Mouse (Mus musculus) CD4-positive, CD25-positive, alpha-beta regulatory T cell, adult 4 months (primary cell): Measurements from ENCODE around the gene Uqcc3. TPM values are rescaled to one million over a fixed set of nuclear protein-coding genes. Genes with fewer than 3 reads are reported as not detected.
"Not testable (repeated sequence)": the region's sequence is repeated elsewhere in the genome, so short reads cannot be mapped to it uniquely, and the experiment has no call there.

Experiments used
- ATAC-seq: one replicate; pipeline ENCODE4 v1.8.0; 2017
- polyA plus RNA-seq, 2 experiments: library from polyadenylated mRNA; unstranded; fragments of 100-300 nt; shearing (Covaris generic); gene quantifications; one replicate each; pipeline ENCODE4 v1.2.1; 2017

Uqcc3 gene
- polyA plus RNA-seq, 2 experiments from 2014 or later: 80.7 to 88.3 TPM

DNA sequence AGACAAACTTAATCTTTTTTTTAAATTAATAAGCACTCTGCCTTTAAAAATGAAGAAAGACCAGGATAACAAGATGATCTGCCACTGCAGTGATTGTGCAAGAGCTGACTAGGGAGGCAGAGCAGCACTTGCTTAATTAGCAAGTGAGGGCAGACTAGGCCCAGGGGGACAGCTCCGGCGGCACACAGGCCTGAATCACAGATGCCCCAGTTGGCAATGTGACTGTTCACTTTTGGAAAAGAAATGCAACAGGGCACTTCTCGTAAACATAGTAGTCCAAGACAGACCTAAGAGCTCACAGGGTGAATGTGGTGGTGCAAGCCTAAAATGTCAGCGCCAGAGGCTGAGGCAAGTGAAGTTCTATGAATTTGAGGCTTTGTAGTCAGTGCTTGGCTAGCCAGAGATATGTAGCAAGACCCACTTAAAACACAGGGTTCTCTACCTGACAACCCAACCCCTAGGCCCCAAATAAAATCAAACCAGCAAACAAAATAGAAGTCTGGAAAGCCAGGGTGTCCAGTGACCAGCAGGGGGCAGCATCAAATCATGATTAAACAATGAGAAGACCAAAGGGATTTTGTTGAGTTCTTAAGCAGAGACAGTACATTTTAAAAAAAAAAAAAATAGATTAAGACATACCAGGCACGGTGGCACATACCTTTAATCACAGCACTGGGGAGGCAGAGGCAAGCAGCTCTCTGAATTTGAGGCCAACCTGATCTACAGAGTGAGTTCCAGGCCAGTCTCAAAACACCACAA, 36.2 kb downstream of the Uqcc3 start:
- peak; percentile 49 for ATAC-seq

DNA sequence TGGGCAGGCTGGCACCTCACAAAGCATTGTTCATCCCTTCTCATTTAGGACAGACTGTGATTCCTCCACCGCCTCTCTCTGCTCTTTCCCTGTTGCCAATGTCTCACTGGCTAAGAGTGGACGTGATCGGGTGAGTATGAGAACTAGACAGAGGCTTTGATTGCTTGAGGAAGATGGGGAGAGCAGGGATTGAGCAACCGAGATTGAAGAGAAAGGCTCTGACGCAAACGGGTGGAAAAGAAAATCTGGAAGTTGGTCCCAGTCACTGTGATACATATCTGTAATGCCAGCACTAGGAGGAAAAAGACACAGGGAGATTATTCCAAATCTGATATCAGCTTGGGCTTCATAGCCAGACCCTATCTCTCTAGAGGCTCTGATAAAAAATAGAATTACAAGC, 37.8 kb downstream of the Uqcc3 start:
- no peak for ATAC-seq

DNA sequence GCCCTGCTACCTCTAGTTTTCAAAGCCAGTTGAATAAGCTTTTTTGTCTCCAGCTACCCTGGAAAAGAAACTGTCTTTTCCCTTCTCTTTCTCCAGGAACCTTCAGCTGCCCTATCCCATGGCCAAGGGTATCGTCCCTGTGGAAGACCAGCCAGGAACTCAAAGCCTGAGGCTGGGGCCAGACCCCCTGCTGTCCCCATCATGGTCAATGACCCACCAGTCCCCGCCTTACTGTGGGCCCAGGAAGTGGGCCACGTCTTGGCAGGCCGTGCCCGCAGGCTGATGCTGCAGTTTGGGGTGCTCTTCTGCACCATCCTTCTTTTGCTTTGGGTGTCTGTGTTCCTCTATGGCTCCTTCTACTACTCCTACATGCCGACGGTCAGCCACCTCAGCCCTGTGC, 39.7 kb downstream of the Uqcc3 start:
- ATAC-seq: no peak

DNA sequence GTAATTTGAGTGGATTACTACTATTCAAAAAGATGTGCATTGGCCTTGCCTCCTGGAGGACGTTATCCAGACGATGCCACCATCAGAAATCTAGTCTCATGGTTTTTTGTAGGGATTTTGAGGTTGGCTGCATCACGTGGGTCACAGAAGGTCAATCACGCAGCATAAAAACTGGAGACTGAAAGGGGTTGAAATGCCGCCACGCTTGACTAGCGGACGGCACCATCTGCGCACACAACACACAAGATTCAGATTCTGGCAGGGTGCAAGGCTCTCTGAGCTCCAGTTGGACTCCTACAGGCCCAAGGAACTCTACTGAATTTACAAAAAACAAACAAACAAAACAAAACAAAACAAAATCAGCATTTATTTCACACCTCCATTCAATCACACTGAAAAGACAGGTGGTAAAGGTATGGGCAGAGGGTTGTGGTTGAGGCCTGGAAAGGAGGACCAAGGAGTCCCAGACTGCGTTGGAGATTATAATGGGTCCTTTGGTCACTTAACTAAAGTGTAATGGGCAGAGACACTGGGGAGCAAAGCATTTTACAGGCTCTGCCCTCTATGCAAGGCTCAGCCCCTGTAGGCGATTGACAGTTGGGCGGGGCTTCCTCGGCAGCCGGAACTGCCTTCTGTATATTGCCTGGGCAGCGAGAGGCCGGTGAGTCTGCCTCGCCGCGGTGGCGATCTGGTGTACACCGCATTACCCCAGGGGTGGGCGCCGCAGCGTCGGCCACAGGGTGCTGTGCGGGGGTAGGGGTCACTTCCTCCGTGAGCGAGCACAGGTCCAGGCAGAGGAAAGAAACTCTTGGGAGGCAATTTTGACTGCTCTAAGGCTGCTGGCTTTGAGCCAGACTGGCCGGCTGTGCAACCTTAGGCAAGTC, 40.6 kb downstream of the Uqcc3 start:
- peak; percentile 17 for ATAC-seq

DNA sequence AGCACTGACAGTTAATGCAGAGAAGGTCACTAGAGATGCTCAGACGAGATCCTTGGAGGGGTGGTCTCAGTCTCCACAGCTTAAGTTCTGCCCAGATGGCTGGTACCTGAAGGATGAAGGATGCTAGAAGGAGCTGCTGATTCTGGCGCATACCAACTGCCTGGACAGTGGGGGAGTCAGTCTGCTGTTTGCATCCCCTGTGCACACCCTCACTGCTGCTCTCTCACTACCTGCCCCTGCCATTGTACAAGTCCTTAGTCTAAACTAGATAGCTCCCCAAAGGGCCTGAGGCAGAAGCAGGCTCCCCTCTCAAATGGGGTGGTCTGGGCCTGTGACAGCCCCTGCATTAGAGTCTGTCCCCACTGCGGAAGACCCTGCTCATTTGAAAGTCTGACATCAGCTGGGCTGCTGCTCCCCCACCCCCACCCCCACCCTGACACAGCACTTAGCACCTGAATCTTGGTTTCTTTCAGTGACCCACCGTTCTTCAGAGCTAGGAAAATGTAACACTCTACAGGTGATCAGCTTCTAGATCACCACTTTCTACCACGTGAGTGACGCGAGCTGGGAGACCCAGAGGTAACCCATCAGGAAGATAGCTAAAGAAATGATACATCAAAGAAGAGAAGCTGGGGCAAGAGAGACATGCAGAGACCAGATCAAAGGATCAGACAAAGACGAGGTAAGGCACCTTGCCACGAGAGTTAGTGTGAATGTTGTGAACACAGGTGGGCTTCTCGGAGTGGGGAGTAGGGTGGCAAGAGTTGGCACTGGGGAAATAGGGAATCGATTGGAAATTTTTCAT, 41.4 kb downstream of the Uqcc3 start, which contains the start of gene Gng3:
Gene Gng3, minus strand, starts transcription at position 92 of the 805 bp plus-strand sequence.
- ATAC-seq: no peak

DNA sequence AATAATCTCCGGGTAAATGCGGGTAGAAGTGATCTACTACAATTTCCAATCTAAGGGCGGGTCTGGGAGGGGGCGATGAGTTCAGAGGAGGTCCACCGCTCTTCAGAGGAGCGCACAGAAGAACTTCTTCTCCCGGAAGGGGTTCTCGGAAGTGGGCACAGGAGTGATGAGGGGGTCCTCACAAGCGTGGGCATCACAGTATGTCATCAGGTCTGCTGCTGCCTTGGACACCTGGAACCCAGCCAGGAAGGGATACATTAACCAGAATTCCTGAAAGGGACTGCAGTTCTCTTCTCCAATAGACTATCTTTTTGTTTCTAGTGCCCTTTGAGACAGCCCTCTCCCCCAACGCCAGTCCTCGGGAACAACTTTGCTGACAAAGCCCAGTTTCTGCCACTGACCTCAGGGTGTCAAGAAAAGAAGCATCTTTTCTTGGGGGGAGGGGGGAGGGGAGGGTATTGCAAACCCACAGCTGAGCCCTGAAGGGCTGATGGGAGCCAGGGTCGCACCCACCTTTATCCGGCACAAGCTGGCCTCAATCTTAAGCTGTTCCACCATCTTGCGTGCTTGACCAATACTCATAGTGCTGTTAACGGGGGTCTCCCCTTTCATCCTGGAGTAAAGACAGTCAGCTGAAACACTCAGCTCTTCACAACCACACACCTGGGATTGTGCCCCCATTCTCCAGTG, 42.5 kb downstream of the Uqcc3 start:
- peak; percentile 14 for ATAC-seq

DNA sequence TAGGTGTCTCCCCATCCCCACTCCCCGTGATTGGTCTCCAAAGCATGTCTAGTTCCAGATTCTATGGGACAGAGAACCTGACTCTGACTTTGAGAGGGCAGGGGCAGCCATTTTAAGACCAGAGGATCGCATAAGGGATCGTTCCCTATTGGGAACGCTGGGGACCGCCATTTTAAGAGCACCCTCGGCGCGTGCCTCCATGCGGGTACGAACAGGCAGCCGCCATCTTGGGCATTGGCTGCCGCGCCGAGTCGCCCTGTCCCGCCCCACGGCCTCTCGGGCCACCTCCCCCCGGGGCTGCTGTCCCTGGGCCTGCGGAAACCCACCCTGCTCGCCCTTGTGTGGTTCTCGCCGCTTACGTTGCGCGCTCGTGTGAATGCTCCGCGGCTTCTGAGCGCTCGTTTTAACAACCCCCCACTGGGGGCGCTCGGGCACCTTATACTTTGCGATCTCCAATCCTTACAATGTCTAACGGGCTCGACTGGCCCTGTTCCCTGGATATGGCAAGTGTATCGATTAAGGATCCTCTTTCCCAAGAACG, 43.4 kb downstream of the Uqcc3 start, which contains the start of gene Bscl2:
Gene Bscl2, plus strand, starts transcription at position 217 of the 541 bp plus-strand sequence.
- ATAC-seq: peak; percentile 79

DNA sequence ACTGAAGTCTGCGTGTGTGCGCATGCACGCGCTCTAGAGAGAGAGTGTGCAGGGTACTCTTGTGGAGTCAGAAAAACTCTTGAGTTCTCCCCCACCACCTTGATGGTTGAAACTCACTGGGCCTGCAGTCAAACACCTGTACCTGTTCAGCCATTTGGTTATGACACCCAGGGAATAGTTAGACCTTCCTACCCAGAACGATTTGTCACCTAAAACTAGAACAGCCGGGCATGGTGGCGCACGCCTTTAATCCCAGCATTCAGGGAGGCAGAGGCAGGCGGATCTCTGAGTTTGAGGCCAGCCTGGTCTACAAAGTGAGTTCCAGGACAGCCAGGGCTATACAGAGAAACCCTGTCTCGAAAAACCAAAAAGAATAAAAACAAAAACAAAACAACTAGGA, 44.4 kb downstream of the Uqcc3 start:
- ATAC-seq: not testable (repeated sequence)

DNA sequence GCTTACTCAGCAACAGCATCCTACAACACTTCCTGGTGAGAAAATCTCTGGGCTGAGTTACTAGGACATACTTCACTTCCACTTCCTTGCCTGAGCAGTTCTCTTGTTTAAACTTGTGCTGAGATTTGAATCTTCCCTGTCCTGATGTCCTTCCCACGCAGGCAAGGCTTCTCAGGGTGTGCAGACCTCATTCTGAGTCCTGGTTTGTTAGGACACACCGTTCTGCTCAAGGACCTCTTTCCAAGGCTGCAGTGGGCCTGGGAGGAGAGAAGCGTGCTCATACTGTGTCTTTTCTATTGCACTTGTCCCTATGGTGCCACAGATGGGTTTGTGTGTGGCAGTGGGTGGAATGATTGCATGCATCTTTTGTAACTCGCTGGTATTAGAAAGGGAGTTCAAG, 47.8 kb downstream of the Uqcc3 start:
- ATAC-seq: no peak

DNA sequence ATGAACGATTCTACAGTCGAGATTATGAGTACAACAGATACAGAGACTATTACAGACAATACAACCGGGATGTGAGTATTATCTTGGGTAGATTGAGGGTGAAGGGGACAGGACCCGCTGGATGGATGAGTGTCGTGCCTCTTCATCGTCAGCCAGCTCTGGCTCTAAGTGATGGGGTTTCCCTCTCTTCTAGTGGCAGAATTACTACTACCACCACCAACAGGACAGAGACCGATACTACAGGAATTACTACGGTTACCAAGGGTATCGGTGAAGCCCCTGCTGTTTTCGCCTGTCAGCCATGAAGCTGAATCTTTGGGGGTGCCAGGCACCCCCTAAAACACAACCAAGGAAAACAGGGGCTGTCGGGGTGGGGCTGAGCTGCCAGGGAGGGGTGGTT, 49.5 kb downstream of the Uqcc3 start:
- ATAC-seq: no peak

DNA sequence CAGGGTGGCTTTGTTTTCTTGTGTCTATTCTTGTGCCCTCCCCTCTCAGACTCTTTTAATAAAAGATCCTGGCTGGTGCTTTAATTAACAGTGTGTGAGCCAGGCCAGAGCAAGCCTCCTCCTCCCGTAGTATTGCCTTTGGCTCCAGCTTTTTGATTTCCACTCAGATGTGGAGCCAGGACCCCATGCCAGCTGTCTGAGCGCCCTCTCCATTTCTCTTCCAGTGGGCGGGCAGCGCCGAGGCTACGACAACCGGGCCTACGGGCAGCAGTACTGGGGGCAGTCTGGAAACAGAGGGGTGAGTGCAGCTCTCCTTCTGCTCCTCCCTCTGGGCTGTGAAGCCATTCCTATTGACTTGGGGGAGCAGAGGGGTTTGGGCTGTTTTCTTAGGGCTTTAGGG, 50.1 kb downstream of the Uqcc3 start:
- ATAC-seq: no peak

Other genes starting within 250 kb of the Uqcc3 start
- not detected for gene Chrm1, start 217.1 kb downstream of the Uqcc3 start, polyA plus RNA-seq
- 10 to 100 TPM; 63.7 to 85.1 TPM for gene Slc3a2, start 157.6 kb downstream of the Uqcc3 start, polyA plus RNA-seq
- 10 to 100 TPM; 72.5 to 92.2 TPM for gene Wdr74, start 145.1 kb downstream of the Uqcc3 start, polyA plus RNA-seq
- gene 1700092M07Rik, start 140.2 kb downstream of the Uqcc3 start, polyA plus RNA-seq: under 1 TPM in 1 of 2 experiments, not detected in 1; 0.75 TPM
- 100 to 1,000 TPM; 132 to 165 TPM for gene Stx5a, start 139.5 kb downstream of the Uqcc3 start, polyA plus RNA-seq
- 100 to 1,000 TPM; 163 to 188 TPM for gene Nxf1, start 123.8 kb downstream of the Uqcc3 start, polyA plus RNA-seq
- 100 to 1,000 TPM; 117 to 124 TPM for gene Tmem223, start 109.9 kb downstream of the Uqcc3 start, polyA plus RNA-seq
- gene Tmem179b, start 106.5 kb downstream of the Uqcc3 start, polyA plus RNA-seq: 100 to 1,000 TPM in 1 of 2 experiments, 10 to 100 TPM in 1; 85.6 to 101 TPM
- 1 to 10 TPM; 5.4 to 6.5 TPM for gene Taf6l, start 94.5 kb downstream of the Uqcc3 start, polyA plus RNA-seq
- 100 to 1,000 TPM; 181 to 198 TPM for gene Polr2g, start 82.3 kb downstream of the Uqcc3 start, polyA plus RNA-seq
- 1 to 10 TPM; 2.1 to 4.7 TPM for gene Zbtb3, start 78.4 kb downstream of the Uqcc3 start, polyA plus RNA-seq
- gene Ttc9c, start 61.6 kb downstream of the Uqcc3 start, polyA plus RNA-seq: 10 to 100 TPM; 41.6 to 59.0 TPM
- 1 to 10 TPM; 4.2 to 6.9 TPM for gene Hnrnpul2, start 60.9 kb downstream of the Uqcc3 start, polyA plus RNA-seq
- gene AC129217.1, start 51.1 kb downstream of the Uqcc3 start, polyA plus RNA-seq: not detected
- gene Bscl2, start 43.5 kb downstream of the Uqcc3 start, polyA plus RNA-seq: 10 to 100 TPM; 86.8 to 98.9 TPM
- 1 to 10 TPM in 1 of 2 experiments, under 1 TPM in 1; 0.91 to 1.4 TPM for gene Gng3, start 41.7 kb downstream of the Uqcc3 start, polyA plus RNA-seq
- not detected for gene Lrrn4cl, start 30.2 kb downstream of the Uqcc3 start, polyA plus RNA-seq
- gene Ubxn1, start 9.4 kb downstream of the Uqcc3 start, polyA plus RNA-seq: 10 to 100 TPM; 65.0 to 70.2 TPM
- gene Lbhd1, start 2.8 kb upstream of the Uqcc3 start, polyA plus RNA-seq: 10 to 100 TPM; 58.1 to 77.2 TPM
- not detected for gene Gm49403, start 3.0 kb upstream of the Uqcc3 start, polyA plus RNA-seq
- gene 1810009A15Rik, start 7.9 kb upstream of the Uqcc3 start, polyA plus RNA-seq: 100 to 1,000 TPM; 102 to 103 TPM
- gene Gm49416, start 8.0 kb upstream of the Uqcc3 start, polyA plus RNA-seq: not detected
- gene Ints5, start 12.1 kb upstream of the Uqcc3 start, polyA plus RNA-seq: 10 to 100 TPM in 1 of 2 experiments, 1 to 10 TPM in 1; 8.7 to 12.2 TPM
- gene Ganab, start 17.1 kb upstream of the Uqcc3 start, polyA plus RNA-seq: 10 to 100 TPM; 50.2 to 83.9 TPM
- 10 to 100 TPM; 18.4 to 19.6 TPM for gene B3gat3, start 39.5 kb upstream of the Uqcc3 start, polyA plus RNA-seq
- gene Rom1, start 48.4 kb upstream of the Uqcc3 start, polyA plus RNA-seq: 1 to 10 TPM; 5.1 to 9.2 TPM
- gene Eml3, start 48.6 kb upstream of the Uqcc3 start, polyA plus RNA-seq: 10 to 100 TPM; 18.7 to 24.9 TPM
- gene Mta2, start 61.0 kb upstream of the Uqcc3 start, polyA plus RNA-seq: 100 to 1,000 TPM in 1 of 2 experiments, 10 to 100 TPM in 1; 81.7 to 126 TPM
- 10 to 100 TPM; 30.3 to 67.9 TPM for gene Tut1, start 72.9 kb upstream of the Uqcc3 start, polyA plus RNA-seq
- 100 to 1,000 TPM; 667 to 787 TPM for gene Eef1g, start 86.1 kb upstream of the Uqcc3 start, polyA plus RNA-seq
- 10 to 100 TPM; 45.2 to 48.9 TPM for gene Ahnak, start 108.4 kb upstream of the Uqcc3 start, polyA plus RNA-seq
- not detected for gene Scgb1a1, start 207.0 kb upstream of the Uqcc3 start, polyA plus RNA-seq